Mouse (Mus musculus): ENCODE measurements at regions not wholly inside any gene's neighbourhood (a gene's known extent, or its start where the extent isn't known, plus 50 kb on each side); places are given as distances from the start of the nearest gene placed in this dataset.

DNA sequence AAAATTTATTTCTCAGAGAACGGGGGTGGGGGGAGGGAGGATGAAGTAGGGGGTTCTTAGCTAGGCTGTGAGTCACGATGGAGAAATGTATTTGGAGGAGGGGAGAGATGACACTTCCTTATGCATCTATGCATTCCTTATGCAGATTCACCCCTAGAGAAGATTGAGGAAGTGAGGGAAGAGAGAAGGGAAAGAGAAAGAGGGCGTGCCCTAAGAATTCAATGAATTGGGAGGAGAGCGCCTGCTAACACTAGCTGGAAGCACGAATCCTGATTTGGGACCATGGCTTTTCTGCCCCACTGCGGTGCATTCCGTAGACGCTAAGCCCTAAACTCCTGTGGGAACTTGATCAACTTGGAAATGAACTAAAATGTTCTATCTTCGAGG lies 56.1 kb downstream of the Foxi3 start:
- intact Hi-C loops (cut with DNase I) = no loop called here

DNA sequence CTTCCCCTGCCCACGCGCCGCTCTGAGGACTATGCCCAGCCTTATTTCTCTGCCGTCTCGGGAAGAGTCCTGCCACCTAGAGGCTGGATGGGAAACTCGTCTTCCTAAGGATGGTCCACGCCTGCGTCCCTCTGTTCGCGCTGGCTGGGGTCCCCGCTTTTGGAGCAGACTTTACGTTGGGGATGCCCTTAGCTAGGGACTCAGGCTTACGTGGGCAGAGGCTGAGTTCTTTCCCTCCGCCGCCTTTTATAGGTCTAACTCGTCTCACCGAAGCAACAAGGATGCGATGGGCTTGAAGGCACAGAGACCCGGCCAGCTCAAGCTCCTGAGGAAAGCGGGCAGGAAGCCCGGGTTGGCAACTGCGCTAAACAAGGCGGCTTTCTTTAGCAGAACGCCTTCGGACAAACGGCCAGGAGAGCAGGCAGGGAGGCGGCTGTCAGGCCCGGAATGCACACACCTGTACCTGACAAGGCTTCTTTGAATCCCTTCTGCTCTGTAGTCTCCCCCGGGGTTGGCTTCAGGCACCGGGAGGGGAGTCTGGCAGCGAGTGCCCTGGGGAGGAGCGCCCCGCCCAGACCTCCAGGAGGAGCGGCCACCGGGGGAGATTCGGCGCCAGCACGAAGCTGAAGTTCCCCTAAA lies 56.6 kb downstream of the Foxi3 start:
- intact Hi-C loops (cut with DNase I) = no loop called here

DNA sequence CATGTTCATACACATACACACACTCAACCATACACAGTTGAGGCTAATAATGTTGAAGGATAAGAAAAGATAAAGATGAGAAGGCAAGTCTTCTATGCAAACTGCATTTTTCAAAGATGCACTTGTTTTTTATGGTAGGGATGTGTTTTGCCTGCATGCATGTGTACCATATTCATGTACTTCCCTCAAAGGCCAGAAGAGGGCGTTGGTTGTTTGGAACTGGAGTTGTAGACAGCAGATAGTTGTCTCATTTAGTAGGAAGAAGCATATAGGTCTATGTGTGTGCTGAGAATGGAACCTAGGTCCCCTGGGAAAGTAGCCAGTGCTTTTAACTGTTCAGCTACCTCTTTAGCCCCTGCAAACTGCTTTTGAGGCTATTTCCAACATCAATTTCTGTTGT lies 60.1 kb downstream of the Foxi3 start:
- intact Hi-C loops (cut with DNase I) = no loop called here

DNA sequence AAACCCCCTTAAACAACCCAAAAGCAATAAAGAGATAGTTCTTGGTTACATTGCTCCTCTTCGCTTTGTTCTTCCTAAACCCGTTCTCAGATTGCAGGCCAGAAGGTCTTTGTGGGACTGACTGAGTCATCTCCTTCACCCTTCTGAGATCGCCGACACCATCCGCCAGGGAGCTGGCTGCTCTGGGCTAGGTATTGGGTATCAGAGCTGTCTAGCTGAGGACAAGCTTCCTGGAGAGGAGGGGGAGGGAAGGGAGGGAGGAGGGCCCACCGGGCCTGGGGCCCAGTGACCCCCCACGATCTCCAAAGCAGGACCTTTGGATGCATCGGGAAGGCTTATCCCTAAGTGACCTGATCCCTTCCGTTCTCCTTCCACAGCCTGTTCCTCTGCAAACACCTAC lies 65.0 kb downstream of the Foxi3 start:
- intact Hi-C loops (cut with DNase I) = no loop called here

DNA sequence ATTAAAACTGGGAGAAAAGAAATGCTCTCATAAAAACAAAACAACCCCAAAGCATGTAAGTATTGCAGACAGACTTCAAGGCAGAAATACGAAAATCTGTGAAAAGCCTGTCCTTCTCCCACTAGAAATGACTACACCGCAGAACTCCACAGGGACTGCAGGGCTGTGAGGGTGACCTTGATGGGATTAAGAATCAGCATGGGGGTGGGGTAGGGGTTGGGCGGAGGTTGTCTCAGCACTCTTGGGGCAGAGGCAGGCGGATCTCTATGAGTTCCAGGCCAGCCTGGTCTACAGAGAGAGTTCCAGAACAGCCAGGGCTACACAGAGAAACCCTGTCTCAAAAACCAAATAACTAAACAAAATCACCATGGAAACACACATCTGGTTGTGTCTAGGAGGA lies 69.1 kb downstream of the Foxi3 start:
- intact Hi-C loops (cut with DNase I) = no loop called here

DNA sequence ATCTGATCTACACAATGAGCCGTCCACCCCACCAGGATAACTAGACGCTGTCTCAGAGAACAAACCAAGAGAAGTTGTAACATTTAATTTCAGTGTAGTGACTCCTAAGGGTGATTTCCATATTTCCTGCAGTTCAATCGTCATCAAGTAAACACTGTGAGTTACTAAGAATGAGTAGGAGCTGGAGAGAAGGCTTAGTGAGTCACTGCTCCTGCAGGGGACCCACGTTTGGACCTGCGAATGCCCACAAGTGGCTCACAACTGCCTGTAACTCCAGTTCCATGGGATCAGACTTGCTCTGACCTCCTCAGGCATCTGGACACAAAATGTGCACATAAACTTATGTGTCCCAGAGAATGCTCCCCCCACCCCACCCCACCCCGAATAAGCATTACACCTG lies 73.3 kb downstream of the Foxi3 start:
- intact Hi-C loops (cut with DNase I) = loop anchor here (5.0 kb wide), 1 partner anchor 98 kb away; no protein-coding TSS in a partner anchor

DNA sequence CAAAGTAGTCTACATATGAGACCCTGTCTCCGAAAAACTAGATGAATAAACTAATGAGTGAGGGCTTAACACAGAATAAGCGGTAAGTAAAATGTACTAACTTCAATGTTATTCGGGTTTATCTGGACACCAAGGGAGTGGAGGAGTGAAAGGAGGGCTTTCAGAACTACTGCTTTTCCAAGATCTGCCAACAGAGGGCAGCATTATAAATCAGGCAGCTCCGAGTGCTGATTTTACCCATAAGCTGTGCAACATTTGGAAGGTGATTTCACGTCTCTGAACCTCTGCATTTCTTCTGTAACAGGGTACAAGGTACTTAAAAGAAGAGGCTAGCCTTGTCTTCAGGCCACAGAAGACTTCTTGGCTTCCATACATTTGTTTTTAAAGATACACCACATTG lies 74.2 kb downstream of the Foxi3 start:
- intact Hi-C loops (cut with DNase I) = loop anchor here (5.0 kb wide), 1 partner anchor 97 kb away; no protein-coding TSS in a partner anchor

DNA sequence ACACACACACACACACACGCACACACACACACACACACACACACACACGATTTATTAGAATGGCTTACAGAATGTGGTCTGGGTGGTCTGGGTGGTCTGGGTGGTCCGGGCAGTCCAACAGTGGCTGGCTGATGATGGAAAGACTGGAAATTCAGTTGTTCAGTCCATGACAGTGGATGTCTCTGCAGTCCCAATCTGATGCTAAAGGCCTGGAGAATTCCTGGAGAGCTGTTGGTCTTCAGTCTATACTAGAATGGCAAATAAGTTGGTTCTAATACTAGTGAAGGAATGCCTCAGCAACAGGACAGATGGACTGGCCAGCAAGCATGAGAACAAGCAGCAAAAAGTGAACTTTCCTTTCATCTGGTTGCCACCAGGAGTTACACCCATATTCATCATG lies 87.9 kb downstream of the Foxi3 start:
- intact Hi-C loops (cut with DNase I) = no loop called here

DNA sequence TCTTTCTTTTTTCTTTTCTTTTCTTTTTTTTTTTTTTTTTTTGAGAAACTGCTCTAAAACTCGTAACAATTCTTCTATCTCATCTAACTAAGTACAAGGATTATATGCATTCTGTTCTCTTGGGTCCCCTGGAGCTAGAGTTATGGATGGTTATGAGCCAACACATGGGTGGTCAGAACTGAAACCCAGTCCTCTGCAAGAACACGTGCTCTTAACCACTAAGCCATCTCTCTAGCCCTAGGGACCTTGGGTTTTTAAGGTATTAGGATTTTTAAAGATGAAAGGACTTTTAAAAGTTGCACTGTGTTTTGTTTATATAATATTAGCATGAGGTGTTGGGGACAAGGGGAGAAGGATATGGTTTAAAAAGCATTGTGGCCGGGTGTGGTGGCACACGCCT lies 88.9 kb downstream of the Foxi3 start:
- intact Hi-C loops (cut with DNase I) = no loop called here

DNA sequence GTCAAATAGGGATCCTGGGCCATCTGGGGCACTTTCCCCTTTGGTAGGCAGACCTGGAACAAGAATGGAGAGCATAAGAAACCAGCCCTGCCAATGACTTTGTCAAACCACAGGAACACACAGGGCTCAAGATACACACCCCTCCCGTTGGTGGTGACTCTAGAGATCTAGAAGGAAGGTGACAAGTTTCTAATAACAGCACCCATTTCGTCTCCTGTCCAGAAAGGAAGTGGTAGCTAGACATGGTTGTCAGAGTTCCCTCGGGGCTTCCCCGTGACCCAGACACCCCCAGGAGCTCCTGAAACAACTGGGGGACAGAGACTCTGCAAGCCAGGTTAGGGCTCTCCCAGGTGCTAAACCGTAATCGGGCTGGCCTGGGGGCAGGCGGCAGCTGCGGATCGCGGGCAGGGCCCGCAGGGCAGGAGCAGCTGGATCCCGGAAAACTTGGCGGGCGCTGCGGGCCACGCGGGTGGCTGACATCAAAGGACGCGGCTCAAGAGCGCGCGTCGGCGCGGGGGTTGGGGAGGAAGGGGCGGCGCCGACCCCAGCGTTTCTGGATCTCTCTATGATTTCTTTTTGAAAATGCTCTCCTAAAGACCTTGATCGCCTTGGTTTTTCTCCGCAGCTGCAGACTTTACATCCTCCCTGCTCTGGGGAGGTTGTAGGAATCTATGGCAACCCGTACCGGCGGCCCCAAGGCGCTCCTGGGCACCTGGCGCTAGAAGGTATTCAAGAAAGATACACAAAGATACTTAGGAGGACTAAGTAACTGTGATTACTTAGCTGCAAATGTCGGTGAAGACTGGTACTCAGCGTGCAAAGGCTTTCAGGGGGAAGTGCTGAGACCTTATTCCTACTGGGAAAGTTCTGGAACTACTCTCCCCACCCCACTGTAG lies 92.1 kb downstream of the Foxi3 start:
- intact Hi-C loops (cut with DNase I) = no loop called here

DNA sequence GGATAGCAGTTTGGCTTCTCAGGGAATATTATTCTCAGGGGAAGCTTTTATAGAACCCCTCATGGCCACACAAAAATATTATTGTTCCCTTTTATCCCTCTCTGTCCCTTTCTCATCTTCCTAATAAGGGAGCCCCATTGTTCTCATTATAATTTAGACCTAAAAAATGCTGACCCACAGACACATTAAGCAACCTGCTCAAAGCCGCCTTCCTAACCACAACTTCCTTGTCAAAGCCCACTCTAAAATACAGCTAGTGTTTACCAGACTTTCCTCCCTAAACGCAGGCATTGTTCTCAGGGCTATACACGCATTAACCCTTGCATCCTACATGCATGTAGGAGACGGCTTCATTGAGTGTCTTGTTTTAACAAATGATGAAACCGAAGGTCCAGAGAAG lies 93.9 kb downstream of the Foxi3 start:
- intact Hi-C loops (cut with DNase I) = no loop called here

DNA sequence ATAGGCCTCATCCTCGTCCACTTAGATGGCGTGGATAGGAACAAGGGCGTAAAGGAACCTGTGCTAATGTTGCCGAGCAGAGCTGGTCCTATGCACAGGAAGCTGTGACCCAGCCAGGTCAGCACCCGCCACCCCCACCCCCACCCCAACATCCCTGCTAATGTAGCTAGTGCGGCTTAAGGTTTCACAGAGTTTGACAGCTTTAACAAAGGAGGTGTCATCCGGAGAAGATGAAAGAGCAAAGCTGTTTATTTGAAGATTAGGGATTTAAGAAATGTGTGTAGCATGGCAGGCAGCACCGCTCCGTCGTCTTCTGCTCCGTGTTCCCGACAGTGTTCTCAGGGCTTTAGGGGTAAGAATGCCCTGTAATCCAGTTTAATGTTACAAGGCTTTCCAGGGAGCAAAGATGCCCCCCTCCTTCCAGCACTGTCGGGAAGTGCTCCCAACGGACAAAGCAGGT lies 93.5 kb downstream of the Thnsl2 start:
- intact Hi-C loops (cut with DNase I) = no loop called here

DNA sequence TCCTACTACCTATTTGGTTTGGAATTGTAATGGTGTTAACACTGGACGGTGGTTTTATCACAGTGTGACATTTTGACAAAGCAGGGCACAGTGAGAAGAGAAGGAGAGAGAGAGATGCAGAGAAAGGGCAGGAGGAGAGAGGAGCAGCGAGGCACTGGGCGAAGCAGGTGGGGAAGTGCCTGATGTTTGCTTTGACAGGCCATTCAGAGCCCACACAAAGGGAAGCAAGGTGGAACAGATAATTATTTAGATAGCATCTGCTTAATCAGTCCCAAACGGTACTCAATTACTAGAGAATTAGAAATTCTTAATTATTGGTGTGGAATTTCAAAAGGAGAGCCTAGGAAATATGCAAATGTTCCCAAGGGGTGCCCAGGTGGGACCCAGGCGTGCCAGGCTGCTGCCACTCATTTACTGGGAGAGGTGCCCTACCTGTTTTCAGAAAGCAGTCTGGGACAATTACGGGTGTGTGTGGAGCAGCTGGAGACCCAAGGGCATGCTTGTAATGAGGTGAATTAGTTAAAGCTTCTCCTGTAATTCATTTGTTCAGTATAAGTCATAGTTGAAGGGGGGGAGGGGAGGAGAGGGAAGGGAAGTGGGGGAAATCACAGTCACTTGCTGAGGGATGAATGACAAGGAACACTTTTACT lies 86.9 kb downstream of the Thnsl2 start:
- intact Hi-C loops (cut with DNase I) = no loop called here

DNA sequence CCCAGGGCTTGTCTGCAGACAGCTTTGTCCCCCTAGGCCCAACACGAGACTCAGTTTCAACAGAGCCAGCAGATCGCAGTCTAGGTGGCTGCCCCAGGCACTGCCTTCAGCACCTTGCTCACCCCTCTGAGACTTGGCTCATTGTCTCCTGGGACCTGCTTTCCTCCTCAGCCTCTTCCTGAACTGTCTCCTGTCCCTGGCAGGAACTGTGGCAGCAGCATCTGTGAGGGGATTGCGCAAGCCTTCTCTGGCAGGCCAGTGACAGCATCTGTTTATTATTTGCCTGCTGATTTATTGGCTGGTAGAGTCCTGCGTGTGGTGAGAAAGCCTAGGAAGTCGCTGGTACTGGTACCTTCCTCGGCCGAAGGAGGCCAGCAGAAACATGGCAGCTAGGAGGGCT lies 84.1 kb downstream of the Thnsl2 start:
- intact Hi-C loops (cut with DNase I) = no loop called here

DNA sequence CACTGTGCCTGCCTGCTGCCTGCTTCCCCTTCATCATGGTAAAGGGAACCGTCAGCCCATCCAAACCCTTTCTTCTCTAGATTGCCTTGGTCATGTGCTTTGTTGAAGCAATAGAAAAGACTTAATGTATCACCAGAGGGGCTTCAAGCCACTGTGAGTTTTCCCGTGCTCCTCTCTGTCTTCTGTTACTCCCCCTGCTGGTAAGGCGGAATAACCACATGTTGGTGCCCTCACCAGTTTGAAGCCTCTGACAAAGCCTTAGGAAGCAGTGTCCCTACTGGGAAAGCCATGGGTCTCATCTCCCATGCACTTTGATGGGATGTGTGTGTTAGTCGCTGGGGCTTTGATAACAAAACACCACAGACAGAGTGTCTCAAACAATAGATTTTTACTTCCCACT lies 81.3 kb downstream of the Thnsl2 start:
- intact Hi-C loops (cut with DNase I) = no loop called here

DNA sequence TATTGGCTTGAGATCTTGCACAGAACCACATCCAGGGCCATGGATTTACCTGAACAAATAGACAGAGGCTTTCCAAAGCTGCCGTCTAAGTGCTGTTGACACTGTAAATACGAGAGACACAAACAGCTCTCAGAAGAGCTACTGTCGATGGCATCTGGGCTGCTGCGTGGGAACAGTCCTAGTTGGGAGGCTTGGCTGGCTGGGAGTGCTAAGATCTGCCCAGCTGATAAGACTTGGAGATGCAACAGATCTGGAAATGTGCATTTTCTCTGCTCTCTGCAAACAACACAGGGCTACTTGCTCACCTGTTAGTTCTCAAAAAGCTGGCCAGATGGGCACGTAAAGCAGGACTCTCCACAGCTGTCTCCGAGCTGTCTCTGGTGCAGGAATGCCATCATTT lies 78.8 kb downstream of the Thnsl2 start:
- intact Hi-C loops (cut with DNase I) = no loop called here

DNA sequence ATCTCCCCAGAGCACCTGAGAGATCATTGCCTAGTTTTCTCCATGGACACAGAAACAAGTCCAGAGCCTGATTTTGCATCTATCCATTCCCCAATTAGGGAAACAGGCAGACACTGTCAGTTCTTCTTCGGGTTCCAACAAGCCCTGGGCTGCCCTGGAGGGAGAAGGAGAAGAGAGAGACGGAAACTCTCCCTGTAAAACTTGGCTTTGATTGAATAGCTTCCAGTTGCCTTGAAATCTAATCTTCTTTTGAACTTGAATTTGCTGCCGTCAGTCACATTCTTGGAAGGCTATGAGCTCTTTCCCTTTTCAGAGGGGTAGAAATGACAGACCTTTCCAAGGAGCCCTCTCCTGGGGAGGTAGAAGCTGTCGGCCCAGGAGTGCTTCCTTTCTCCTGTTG lies 75.0 kb downstream of the Thnsl2 start:
- intact Hi-C loops (cut with DNase I) = no loop called here

DNA sequence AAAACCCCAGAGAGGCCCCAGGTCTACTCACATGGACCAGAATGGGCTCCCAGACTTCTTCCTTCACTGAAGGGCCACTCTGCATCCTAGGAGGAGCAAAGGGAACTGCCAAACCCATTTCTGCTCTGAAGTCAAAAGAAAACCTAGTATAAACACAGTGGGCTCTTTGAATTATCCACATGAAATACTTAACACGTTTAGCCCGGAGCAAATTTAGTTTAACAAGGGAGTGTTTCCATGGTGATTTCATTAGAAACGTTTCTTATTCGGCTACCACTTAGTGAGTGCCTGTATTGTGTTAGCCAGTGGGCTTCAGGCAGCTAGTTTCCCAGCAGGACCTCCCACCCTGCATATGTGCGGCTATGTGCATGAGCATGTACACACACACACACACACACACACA lies 69.4 kb downstream of the Thnsl2 start:
- intact Hi-C loops (cut with DNase I) = no loop called here
